Mouse (Mus musculus) retina, embryonic 14.5 days (tissue): ENCODE measurements at regions not wholly inside any gene's neighbourhood (a gene's known extent, or its start where the extent isn't known, plus 50 kb on each side); places are given as distances from the start of the nearest gene placed in this dataset.
A peak's percentile ranks its signal among the peaks of the same experiment; 100 is the strongest.

Experiments used
- DNase-seq: peaks from one replicate; pipeline ENCODE4 v3.0.0-alpha.2; 2015; ENCODE audit warnings: low spot score

DNA sequence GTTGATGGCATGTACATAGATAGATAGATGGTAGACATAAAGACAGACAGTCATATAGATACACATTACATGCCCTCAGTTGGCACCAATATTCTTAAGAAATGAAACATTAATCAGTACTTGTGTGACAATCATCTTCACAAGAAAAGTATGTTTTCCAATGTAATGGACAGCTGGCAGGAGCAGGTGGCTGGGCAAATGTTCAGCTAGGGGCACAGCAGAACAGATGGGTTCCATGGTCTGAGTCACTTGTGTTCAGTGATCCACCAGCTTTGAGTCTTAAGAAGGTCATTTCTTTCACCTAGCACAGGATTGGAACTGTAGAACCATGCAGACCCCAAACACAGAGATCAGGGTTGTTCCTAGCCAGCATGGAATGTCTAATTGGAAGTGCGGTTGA, 2631.2 kb upstream of the 5930422O12Rik start:
- no peak for DNase-seq

DNA sequence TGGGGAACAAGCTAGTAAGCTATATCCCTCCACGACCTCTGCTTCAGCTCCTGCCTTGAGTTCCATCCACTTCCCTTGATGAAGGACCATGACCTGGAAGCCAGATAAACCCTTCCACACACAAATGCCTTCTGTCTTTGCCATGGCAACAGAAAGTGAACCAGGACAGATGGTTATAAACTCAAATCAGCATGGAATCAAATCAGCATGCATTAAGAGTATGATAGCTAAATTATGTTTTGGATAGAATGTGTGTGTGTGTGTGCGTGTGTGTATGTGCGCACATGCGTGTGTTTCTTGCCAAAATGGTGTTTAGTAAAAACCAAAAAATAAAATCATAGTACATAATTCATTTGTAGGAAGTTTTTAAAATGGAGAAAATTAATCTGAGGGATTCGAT, 2611.5 kb upstream of the 5930422O12Rik start:
- DNase-seq: no peak

GRCm38 (mm10) chr8:30822835-30823587, 2605.5 kb upstream of the 5930422O12Rik start:
- peak; percentile 21 for DNase-seq

GRCm38 (mm10) chr8:30823588-30823938, 2604.9 kb upstream of the 5930422O12Rik start:
- no peak for DNase-seq

DNA sequence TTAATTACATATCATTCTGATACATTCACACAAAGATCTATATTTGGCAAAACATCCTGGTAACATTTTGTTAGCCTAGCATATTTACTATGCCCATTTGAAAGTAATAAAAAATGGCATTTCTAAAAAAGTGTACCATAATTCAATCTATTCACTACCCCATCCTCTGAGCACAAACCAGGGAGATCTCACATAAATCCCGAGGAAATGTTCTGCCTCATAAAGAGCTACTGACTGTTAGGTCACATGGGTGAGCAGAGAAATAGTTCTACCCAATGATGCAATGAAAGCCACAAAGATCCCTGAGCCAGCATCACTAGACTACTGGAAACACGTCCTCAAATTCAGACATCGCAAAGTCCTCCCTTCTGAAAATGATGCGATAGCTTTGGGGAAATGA, 2602.5 kb upstream of the 5930422O12Rik start:
- DNase-seq: no peak

DNA sequence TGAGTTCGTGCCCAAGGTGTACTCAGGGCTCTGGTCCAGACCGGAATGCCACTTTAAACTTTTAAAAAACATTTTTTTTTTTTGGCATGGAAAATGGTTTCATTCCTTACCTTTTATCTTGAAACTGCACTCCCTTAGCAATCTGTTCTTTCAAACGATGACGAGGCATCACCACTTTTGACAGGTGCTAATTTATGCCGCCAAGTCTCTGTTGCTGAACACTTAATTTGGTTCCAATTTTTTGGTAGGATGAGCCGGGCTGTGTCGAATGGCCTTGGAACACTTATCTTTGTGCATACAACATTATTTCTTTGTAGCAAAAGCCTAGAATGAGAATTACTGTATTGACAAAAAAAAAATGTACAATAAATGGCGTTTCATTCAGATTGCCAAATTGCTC, 2590.5 kb upstream of the 5930422O12Rik start:
- DNase-seq: no peak

DNA sequence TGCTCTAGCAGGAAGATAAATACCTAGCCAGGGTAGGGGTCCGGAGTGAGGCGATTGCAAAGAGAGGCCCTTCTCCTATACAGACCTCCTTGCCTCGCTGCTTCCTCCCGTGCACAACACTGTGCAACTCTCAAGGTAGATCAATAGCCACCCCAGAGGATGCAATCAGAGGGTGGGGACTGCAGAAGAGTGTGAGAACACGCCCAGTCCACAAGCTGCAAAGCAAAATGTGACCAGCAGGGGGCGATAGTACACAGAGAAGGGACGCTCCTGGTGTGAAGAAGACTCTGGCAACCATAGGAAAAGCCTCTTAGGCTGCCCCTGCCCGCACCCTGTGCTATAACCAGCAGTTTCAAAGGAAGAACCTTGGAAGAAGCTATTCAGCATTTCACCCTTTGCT, 2588.4 kb upstream of the 5930422O12Rik start:
- DNase-seq: peak; percentile 85

DNA sequence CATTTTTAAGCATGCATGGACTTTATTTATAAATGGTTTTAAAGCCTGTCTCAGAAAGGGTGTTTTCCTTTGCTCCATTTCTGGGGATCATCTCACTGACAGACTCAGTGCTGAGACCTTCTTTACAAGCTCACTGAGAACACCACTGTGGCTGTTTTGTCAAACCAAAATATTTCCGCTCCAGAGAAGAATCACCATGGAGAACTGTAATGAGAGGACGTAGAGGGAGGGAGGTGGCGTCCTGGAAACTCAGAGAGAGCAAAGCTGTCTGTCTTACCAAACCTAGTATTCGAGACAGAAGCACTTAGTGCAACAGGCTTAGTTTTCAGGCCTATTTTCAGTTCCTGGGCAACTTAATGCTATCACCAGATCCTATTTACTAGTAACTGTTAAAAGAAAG, 2565.5 kb upstream of the 5930422O12Rik start:
- peak; percentile 78 for DNase-seq

- no peak for DNase-seq
These were observed 2522.3 kb upstream of the 5930422O12Rik start for GRCm38 (mm10) chr8:30906044-30906695.

DNA sequence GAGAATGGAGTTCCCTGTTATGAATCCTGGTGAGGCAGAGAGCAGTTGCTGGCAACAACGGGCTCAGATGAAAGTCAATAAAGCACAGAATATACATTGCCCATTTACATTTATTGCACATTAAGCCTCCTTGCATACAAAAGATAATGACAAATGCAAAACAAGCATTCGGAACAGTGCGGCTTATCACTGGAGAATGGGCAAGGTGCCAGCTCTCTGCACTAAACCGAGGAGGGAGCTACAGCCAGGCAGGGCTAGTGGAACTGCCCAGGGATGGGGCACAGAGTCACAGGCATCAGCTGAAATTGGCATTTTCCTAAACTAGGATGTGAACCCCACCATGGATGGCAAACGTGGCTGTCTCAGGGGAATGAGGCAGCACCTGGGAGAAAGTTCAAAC, 2514.8 kb upstream of the 5930422O12Rik start:
- DNase-seq: no peak

- peak; percentile 10 for DNase-seq
These were observed 2513.4 kb upstream of the 5930422O12Rik start for GRCm38 (mm10) chr8:30915127-30915526.

GRCm38 (mm10) chr8:30915601-30916171, 2512.8 kb upstream of the 5930422O12Rik start:
- peak; percentile 61 for DNase-seq

DNA sequence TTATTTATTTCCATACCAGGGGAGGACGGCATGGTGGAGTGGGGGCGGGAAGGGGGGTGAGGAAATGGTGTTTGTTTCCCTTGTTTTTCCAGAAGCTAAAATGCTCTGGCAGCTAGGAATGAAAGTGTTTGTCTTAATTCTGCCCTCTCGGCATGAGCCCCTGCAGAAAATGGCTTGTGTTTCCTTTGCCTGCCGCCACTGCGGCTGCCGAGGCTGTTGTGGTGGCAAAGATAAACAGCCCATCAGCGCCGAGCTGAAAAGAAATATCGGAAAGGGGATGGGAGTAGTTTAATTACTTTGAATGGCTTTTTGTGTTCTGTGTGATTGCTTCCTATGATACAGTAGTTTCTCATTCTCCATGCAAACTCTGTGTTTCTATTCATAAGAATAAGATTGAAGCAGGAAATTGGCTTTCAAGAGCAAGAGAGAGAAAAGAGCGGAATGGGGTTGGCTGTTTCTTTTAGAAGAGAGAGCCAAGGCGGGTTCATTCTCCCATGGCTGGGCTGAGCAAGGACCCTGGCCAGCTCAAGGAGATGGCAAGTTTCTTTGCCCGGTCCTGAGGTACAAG, 2512.2 kb upstream of the 5930422O12Rik start:
- DNase-seq: peak; percentile 33

GRCm38 (mm10) chr8:30921451-30921850, 2507.1 kb upstream of the 5930422O12Rik start:
- no peak for DNase-seq

- DNase-seq: peak; percentile 95
These were observed 2505.0 kb upstream of the 5930422O12Rik start for GRCm38 (mm10) chr8:30923301-30924159.

GRCm38 (mm10) chr8:30924160-30924534, 2504.4 kb upstream of the 5930422O12Rik start:
- no peak for DNase-seq

DNA sequence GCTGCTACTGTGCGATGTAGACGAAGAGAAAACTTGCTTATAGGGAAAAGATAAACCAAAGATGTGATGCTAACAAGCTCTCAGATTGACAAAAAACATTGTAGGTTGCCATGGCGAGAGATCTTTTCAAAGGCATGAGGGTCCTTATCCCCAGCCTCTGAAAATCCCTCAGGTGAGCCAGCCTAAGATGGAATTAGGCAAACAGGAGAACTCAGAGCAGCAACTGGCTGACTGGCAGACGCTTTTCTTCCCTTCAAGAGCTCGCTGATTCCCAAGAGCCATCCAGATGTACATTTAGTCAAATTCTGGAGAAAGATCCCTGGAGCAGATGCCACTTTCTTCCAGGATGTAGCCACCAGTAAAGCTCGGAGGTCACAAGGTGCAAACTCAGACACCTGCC, 2503.9 kb upstream of the 5930422O12Rik start:
- DNase-seq: no peak

DNA sequence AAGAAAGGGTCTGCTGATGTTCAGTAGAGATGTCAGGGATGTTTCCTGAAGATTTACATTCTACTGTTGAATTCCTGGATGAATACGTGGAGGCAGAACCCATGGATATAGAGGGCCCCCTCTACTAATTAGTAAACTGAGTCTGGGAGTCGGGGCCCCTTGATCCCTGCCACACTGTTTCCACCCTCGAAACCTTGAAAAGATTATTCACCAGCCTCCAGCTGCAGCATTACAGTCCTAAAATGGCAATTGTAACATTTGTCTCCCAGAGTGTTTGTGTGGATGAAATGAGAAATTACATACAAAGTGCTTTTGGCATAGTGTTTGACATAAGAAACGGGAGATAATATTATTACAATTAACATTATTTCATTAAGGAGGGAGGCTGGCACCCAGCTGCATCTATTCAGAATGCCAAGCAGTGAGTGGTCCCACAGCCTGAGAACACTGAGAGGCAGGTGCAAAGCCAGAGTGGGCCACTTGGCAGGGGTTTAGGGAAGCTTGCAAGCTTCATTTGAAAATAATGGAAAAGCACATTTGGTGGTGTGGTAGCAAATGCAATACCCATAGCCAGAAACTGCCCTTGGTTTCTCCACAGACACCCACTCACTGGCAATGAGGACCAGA, 2490.9 kb upstream of the 5930422O12Rik start:
- no peak for DNase-seq

DNA sequence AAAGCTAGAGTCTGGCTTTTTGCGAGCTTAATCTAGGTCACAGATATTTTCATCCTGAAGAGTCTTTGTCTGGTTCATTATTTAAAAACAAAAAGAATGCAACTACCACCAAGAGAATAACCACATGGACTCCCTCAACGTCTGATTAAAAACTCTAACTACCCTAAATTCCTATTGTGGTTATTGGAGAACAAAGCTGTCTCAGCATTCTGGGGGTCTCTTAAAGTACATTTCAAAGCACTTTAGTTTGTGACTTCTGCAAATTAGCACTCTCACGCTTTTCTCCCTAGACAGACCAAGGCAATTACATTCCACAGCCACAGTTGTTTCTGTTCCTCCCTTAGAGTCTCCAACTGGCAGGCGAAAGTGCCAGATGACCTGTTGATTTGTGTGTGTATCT, 2487.6 kb upstream of the 5930422O12Rik start:
- DNase-seq: no peak

- no peak for DNase-seq
These were observed 2486.9 kb upstream of the 5930422O12Rik start for GRCm38 (mm10) chr8:30941511-30942175.
